Mouse (Mus musculus) intestine, postnatal 0 days (tissue): ENCODE data around the gene Psmb1. TPM values are rescaled to one million over a fixed set of nuclear protein-coding genes. Genes with fewer than 3 reads are reported as not detected.
"Not testable (repeated sequence)": the region's sequence is repeated elsewhere in the genome, so short reads cannot be mapped to it uniquely, and the experiment has no call there.

Experiments used
- ATAC-seq: fragments of 200-750 bp; cut with Nextera tagmentation; 2 replicates; pipeline ENCODE4 v1.8.0; 2017; ENCODE audit warnings: mild to moderate bottlenecking, moderate TSS enrichment, moderate library complexity
- H3K27ac ChIP-seq: fragments of 300-500 bp; sonication (generic); 2 replicates; pipeline ENCODE4 v1.5.1; 2014; ENCODE audit warnings: mild to moderate bottlenecking, low read depth, low read length, moderate library complexity
- H3K27me3 ChIP-seq: fragments of 300-500 bp; sonication (generic); replicated peaks from 2 replicates; pipeline ENCODE4 v1.6.1; 2014; ENCODE audit warnings: low read length, mixed read lengths; ENCODE audit not compliant: control insufficient read depth, insufficient read depth
- H3K36me3 ChIP-seq: fragments of 300-500 bp; sonication (generic); 2 replicates; pipeline ENCODE4 v1.6.1; 2014; ENCODE audit warnings: mild to moderate bottlenecking, moderate library complexity; ENCODE audit not compliant: control insufficient read depth, insufficient read depth
- H3K4me1 ChIP-seq: fragments of 300-500 bp; sonication (generic); replicated peaks from 2 replicates; pipeline ENCODE4 v1.6.1; 2014; ENCODE audit warnings: antibody characterized with exemption, low read length, mixed read lengths; ENCODE audit not compliant: control insufficient read depth, insufficient read depth
- H3K4me2 ChIP-seq: fragments of 300-500 bp; sonication (generic); replicated peaks from 2 replicates; pipeline ENCODE4 v1.6.1; 2014; ENCODE audit warnings: low read depth, mild to moderate bottlenecking, moderate library complexity
- H3K4me3 ChIP-seq: fragments of 300-500 bp; sonication (generic); 2 replicates; pipeline ENCODE4 v1.5.1; 2014; ENCODE audit warnings: low read depth, low read length
- H3K9ac ChIP-seq: fragments of 300-500 bp; sonication (generic); 2 replicates; pipeline ENCODE4 v1.6.1; 2014; ENCODE audit warnings: mild to moderate bottlenecking, low read depth, low read length
- H3K9me3 ChIP-seq: fragments of 300-500 bp; sonication (generic); 2 replicates; pipeline ENCODE4 v1.6.1; 2016; ENCODE audit warnings: mixed run types; ENCODE audit not compliant: control insufficient read depth
- CTCF ChIP-seq: sonication (generic); IDR thresholded peaks from 2 replicates; pipeline ENCODE4 v1.5.1; 2016; ENCODE audit warnings: low read depth, mild to moderate bottlenecking, control low read depth, antibody characterized with exemption, moderate library complexity
- WGBS: fragments of 180-500 bp; shearing (Covaris S2); extraction: QIAGEN DNeasy Blood & Tissue Kit; methylation state at CpG from one replicate; pipeline ENCODE4 v1.1.7; 2014; 5-methylcytosine and 5-hydroxymethylcytosine counted together
- polyA plus RNA-seq: library from polyadenylated mRNA; unstranded; fragments of >200 nt; fragmentation: Nextera tagmentation; extraction: Ambion mirVana; gene quantifications from 2 replicates; pipeline ENCODE4 v1.2.1, GENCODE M21; 2015

The Psmb1 gene
- polyA plus RNA-seq, 1 experiment from 2014 or later = 246 TPM

DNA sequence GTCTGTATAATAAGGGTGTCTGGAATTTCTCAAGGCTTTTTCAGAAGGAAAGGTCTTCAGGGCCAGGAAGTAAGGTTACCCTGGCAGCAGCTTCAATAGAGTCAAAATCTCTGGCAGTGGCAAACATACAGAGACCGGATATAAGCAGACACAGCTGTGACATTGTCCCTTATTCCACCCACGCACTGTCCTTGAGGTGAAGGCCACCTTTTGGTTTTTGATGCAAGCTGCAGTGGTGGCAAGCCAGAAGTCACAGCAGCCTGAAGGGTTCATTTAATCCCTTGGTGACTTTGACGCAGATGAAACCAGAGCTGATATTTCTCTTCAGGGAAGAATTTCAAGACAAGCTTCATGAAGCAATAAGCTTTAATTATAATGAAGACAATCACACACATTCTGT lies 49.9 kb downstream of the Psmb1 start:
- ATAC-seq = no peak
- Histone ChIP-seq H3K4me3 (no peak overlapping the region), H3K4me2 (no peak overlapping the region), H3K9ac (no peak overlapping the region), H3K27me3 (no peaks in the 10 kb centered on the region), H3K27ac (no peak overlapping the region), H3K36me3 (no peaks in the 10 kb centered on the region), H3K4me1 (no peaks in the 10 kb centered on the region), H3K9me3 (no peaks in the 10 kb centered on the region)
- TF ChIP-seq CTCF = no peak
- 71% methylated on average over 3 of the region's 3 CpGs for WGBS

DNA sequence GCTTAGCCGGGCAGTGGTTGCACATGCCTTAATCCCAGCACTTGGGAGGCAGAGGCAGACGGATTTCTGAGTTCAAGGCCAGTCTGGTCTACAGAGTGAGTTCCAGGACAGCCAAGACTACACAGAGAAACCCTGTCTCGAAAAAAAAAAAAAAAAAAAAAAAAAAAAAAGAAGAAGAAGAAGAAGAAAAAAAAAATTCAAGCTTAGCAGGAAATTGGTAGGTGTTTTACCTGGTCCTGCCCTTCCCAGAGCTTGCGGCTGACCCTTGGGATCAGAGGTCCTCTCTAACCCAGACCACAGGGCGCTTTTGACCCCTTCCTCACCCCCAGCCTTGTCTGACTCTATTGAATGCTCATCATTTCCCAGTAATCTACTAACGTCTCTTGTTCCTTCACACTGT lies 50.4 kb downstream of the Psmb1 start:
- H3K9me3 ChIP-seq, H3K27ac ChIP-seq, ATAC-seq, H3K4me1 ChIP-seq, H3K4me3 ChIP-seq, H3K27me3 ChIP-seq, H3K36me3 ChIP-seq, H3K9ac ChIP-seq, H3K4me2 ChIP-seq: not testable (repeated sequence)
- WGBS = 77% methylated on average over 5 of the region's 6 CpGs

DNA sequence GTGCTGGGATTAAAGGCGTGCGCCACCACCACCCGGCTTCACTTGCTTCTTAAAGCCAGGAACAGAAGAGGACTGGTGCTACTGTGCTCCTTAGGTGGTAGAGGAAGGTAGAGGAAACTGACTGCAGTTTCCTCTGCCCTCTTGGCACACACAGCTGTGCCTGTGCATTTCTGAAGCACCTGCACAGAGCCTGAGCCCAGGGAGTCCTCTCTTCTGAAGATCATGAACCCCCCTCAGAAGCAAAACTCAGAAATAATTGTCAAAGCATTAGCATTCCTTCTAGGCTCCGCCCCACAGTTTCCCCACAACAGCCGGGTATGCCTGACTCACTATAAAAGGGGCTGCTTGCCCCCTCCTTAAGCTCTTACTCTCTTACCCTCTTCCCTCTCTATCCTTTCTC lies 51.7 kb downstream of the Psmb1 start:
- Histone ChIP-seq H3K4me2 (no peak overlapping the region), H3K9ac (no peak overlapping the region), H3K36me3 (no peaks in the 10 kb centered on the region), H3K27ac (no peak overlapping the region), H3K4me3 (no peak overlapping the region), H3K9me3 (no peaks in the 10 kb centered on the region), H3K27me3 (no peaks in the 10 kb centered on the region), H3K4me1 (no peaks in the 10 kb centered on the region)
- no peak for TF ChIP-seq CTCF
- WGBS = 71% methylated on average over 5 of the region's 5 CpGs
- no peak for ATAC-seq

DNA sequence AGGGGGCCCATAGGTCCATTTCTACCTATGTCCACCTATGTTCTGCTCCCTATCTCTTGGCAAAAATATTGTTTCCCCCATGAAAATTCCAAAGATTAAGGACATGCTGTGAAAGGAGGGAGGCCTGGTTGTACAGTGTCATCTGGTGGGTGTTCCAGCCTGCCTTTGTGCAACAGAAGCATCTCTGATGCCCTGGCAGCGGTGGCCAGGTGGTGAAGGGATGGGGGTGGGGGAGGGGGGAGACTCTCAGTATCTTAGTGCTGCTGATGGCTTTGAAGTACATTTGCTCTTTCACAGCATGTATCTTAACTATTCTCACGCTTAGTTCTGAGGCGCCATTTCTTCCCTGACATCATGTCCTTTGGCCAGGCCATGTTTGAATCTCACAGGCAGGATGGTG lies 54.1 kb downstream of the Psmb1 start:
- H3K36me3 ChIP-seq = no peaks in the 10 kb centered on the region
- H3K4me3 ChIP-seq = no peak overlapping the region
- no peaks in the 10 kb centered on the region for H3K9me3 ChIP-seq
- H3K4me1 ChIP-seq = no peaks in the 10 kb centered on the region
- TF ChIP-seq CTCF = no peak
- no peak overlapping the region for H3K4me2 ChIP-seq
- H3K9ac ChIP-seq = no peak overlapping the region
- ATAC-seq = no peak
- H3K27me3 ChIP-seq = no peaks in the 10 kb centered on the region
- H3K27ac ChIP-seq = no peak overlapping the region
- WGBS = 80% methylated on average over 3 of the region's 3 CpGs

DNA sequence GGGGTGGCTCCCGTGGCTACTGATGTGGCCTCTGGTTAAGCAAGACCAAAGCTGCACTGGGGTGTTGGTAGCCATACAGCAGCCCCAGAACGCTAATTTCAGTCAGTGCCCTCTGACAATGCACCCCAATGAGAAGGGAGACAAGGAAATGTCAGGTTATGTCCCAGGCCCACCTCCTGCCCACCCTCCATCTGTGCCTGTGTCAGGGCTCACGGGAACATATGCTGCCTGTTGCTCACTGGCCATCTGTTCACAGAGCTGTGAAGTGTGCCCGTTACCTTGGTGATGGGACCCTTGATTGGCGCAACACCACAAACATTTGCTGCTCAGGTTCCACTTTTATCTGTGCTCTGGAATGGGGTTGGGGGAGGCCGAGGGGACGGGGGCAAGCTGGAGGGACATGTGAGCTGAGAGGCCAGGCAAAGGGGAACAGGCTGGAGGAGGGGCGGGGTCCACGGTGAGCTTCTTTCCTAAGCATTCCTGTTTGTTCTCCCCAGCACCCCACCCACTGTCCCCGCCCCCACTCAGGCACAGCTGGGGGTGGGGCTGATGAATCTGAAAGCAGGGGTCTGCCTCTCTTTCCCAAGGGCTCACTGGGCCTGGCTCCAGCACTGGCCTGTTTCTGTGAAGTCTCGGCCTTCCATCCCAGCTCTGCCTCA lies 59.0 kb downstream of the Psmb1 start:
- H3K27ac ChIP-seq = no peak overlapping the region
- 16% methylated on average over 11 of the region's 11 CpGs for WGBS
- no peak overlapping the region for H3K4me2 ChIP-seq
- no peak overlapping the region for H3K4me3 ChIP-seq
- H3K9me3 ChIP-seq = no peaks in the 10 kb centered on the region
- H3K27me3 ChIP-seq = no peaks in the 10 kb centered on the region
- peak; percentile 16; the same call in 1 of the 2 replicates for ATAC-seq
- H3K36me3 ChIP-seq = no peaks in the 10 kb centered on the region
- TF ChIP-seq CTCF = no peak
- no peaks in the 10 kb centered on the region for H3K4me1 ChIP-seq
- H3K9ac ChIP-seq = no peak overlapping the region

DNA sequence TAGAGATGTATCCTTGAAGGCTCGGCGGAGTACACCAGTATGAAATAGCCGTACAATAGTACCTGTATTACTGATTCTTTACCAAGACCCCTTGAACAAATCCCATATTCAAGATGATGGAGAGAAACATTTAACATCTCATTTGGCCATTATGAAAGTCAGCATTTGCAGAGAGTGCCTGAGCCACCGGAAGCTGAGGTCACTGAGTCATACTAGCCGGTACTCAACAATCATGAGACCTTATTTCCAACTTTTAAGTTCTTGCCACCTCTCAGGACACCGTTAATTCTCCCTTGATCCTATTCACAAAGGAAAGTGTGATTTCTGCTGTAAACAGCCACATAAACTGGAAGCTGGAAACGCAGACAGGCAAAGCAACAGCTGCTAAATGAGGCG lies 59.5 kb downstream of the Psmb1 start:
- Histone ChIP-seq H3K27me3 (no peaks in the 10 kb centered on the region), H3K4me1 (no peaks in the 10 kb centered on the region), H3K36me3 (no peaks in the 10 kb centered on the region), H3K4me3 (no peak overlapping the region), H3K27ac (no peak overlapping the region), H3K9ac (no peak overlapping the region), H3K4me2 (no peak overlapping the region), H3K9me3 (no peaks in the 10 kb centered on the region)
- ATAC-seq = no peak
- WGBS = 55% methylated on average over 8 of the region's 8 CpGs
- no peak for TF ChIP-seq CTCF

DNA sequence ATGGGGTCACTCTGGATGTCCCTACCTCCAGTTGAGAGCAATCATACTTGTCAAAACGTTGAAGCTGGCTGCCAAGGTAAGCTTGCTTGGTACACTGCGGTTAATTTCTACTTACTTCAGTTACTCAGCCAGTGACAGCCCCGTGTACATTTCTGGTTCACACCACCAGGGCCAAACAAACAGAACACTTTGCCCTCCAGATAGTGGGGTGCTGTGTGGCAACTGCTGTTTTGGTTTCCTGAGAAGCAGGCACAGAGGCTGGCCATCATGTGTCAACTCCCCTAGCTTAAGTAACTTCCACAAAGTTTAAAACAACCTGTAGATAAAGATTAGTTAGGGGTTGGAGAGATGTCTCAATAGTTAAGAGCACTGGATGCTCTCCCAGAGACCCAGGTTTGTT lies 64.8 kb downstream of the Psmb1 start:
- H3K36me3 ChIP-seq = peaks cover 28% of the 10 kb centered on the region
- WGBS = 64% methylated on average over 3 of the region's 3 CpGs
- no peak for ATAC-seq
- no peaks in the 10 kb centered on the region for H3K27me3 ChIP-seq
- no peak overlapping the region for H3K4me3 ChIP-seq
- no peaks in the 10 kb centered on the region for H3K9me3 ChIP-seq
- H3K4me1 ChIP-seq = no peaks in the 10 kb centered on the region
- H3K4me2 ChIP-seq = no peak overlapping the region
- no peak for TF ChIP-seq CTCF
- no peak overlapping the region for H3K27ac ChIP-seq
- H3K9ac ChIP-seq = no peak overlapping the region
